Mouse (Mus musculus): ENCODE measurements around the gene Tgfb2. TPM values are rescaled to one million over a fixed set of nuclear protein-coding genes. Genes with fewer than 3 reads are reported as not detected.

Tgfb2 gene
- total RNA-seq, 4 experiments from 2014 or later = 18.5 to 23.3 (median 22.2) TPM

DNA sequence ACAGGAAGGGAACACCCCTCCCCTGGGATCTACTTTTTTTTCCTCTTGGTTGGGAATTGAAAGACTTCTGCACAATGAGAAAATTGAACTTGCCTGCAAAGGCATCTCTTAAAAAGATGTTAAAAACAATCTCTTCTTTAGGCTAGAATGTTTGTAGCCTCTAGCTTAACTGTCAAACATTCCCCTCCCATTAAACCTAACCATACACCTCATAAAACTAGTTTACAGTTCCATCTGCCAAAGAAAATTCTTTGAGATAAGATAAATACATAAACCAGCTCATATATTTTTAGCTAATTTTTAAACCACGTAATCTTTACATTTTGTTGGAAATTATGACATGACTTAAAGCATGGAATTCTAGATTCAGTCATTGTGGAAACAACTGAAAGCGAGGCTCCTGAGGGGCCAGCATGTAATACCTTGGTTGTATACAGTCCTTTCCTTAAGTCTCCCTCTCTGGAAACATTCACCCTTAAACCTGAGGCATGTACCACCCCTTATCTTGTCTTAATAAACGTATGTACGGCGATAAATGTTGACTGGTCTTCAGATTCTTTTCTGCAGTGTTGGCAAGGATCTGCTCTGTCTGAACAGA lies 49.0 kb downstream of the Tgfb2 start:
- no peak for DNase-seq (ENCODE audit: low spot score in 2 of 2)

DNA sequence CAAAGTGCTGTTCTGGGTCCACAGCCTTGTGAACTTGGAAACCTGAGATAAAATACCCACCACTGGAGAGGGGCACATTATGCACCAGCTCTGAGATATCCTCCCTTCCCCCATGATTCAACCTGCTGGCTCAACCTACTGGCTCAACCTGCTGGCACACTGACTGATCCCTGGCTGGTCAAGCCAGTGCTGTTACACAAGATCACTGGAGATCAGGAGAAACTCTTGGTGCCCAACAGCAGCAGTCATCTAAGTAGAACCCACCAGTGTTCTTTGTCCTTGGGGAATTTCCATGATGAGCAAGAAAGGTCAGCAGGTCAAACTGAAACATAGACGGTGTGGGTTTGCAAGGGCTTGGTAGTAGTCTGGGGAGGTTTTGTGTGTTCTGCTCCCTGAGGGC lies 49.6 kb downstream of the Tgfb2 start:
- DNase-seq (ENCODE audit: low spot score in 2 of 2) = peak in 1 of 2 experiments; percentile 46

- DNase-seq (ENCODE audit: low spot score in 2 of 2) = no peak
Observed at GRCm38 (mm10) chr1:186655096-186655495, 50.7 kb downstream of the Tgfb2 start.

DNA sequence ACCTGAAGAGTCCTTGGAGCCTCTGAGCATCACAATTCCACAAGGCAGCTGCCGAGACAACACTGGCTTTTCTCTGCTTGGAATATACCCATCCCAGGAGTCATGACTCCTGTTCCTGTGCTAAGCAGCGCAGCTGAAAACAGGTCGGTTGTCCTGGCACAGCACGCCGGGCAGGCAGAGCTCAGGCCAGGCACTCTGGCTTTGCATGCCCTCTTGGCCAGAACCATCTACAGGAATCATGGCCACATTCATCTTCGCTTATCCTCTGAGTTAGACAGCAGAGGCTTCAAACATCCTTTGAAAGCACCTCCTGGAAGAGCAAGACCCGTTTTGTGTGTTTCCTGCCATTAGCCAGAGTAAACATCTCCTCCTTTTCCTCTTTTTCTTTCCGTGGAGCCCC lies 53.6 kb downstream of the Tgfb2 start:
- no peak for DNase-seq (ENCODE audit: low spot score in 2 of 2)

DNA sequence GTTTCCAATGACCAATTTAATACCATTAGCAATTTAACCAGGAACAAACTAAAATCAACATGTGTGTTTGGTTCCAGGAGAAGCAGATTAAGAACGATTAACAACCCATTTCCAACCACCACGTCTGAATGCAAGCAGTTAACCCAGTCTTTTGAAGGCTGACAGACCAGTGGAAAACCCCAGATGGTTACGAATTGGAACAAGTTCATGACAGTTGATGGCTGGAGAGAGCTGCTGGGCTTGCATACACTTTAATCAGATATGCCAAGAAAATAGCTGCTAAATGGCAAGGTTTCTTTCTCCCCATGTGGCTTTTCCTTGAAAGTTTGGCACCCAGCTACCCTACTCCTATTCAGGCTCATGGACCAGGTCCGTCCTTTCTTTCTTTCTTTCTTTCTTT lies 55.8 kb downstream of the Tgfb2 start:
- no peak for DNase-seq (ENCODE audit: low spot score in 2 of 2)

GRCm38 (mm10) chr1:186637304-186638213 lies 68.2 kb downstream of the Tgfb2 start:
- no peak for DNase-seq (ENCODE audit: low spot score in 2 of 2)

- DNase-seq (ENCODE audit: low spot score in 2 of 2) = peak; percentile 20 to 37
Observed at GRCm38 (mm10) chr1:186635045-186635444, 70.7 kb downstream of the Tgfb2 start.

GRCm38 (mm10) chr1:186631457-186631856 lies 74.3 kb downstream of the Tgfb2 start:
- DNase-seq (ENCODE audit: low spot score in 2 of 2) = no peak

GRCm38 (mm10) chr1:186630971-186631370 lies 74.8 kb downstream of the Tgfb2 start:
- DNase-seq (ENCODE audit: low spot score in 2 of 2) = no peak

DNA sequence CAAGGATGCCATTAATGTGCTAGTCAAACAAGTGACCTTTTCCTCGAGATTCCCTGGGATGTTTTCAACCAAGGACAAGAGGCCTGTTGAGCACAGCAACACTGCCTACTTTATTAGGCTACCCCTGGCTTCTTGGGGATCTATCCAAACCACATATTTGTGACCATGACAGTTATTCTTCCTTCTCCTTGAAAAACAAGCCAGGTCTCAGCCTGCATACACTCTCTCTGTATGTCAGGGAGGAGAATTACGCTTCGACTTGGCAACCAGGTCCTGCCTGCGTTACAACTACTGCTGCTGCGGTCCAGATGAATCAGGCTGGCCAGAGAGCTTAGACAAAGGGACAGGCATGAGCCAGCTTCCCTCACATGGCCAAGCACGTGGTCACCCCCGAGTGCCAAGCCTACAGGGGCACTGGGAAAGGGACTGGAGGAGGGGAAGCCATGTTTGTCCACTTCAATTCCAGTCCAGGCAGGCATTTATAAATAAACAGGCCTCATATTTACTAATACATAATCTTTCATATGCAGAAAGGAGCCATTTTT lies 78.3 kb downstream of the Tgfb2 start:
- no peak for DNase-seq (ENCODE audit: low spot score in 2 of 2)

- DNase-seq (ENCODE audit: low spot score in 2 of 2) = no peak
Observed at GRCm38 (mm10) chr1:186624474-186624873, 81.3 kb downstream of the Tgfb2 start.

GRCm38 (mm10) chr1:186621812-186622211 lies 84.0 kb downstream of the Tgfb2 start:
- DNase-seq (ENCODE audit: low spot score in 2 of 2) = no peak

- no peak for DNase-seq (ENCODE audit: low spot score in 2 of 2)
Observed at GRCm38 (mm10) chr1:186618285-186618684, 87.5 kb downstream of the Tgfb2 start.

DNA sequence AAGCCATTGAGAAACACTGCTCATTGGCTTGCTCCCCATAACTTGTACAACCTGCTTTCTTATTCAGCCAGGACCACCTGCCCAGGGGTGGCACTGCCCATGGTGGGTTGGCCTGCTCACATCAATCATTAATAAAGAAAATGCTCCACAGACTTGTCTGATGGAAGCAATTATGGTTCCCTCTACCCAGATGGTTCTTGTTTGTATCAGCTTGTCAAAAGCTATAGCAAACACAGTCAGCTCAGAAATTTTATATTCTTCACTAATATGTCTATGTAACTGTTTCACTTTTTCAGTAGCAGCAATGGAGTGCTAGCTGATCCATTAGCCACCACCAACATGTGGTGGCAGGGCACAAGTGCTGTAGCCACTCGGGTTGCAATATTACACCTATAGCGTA lies 94.4 kb downstream of the Tgfb2 start:
- DNase-seq (ENCODE audit: low spot score in 2 of 2) = no peak

- no peak for DNase-seq (ENCODE audit: low spot score in 2 of 2)
Observed at GRCm38 (mm10) chr1:186610481-186610880, 95.3 kb downstream of the Tgfb2 start.

DNA sequence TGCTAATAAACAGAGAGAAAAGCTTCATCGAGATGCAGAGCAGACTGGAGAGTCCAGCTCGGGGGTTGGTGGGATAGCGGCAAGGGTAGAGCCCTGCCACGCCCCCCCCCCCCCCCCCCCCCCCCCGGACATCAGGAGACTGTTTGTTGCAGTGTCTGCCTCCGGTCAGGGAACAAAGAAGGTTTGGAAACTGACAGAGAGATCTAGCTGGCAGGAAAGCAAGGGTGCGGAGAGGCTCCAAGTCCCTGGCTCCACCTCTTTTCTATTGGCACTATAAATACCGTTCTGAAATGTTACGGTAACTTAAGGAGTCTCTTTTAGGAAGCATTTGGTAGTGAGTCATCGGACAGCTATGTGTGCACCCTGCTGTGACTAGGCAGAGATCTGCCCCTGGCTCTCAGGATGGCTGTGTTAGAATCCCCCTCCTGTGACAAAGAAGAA lies 96.0 kb downstream of the Tgfb2 start:
- peak; percentile 62 to 71 for DNase-seq (ENCODE audit: low spot score in 2 of 2)

DNA sequence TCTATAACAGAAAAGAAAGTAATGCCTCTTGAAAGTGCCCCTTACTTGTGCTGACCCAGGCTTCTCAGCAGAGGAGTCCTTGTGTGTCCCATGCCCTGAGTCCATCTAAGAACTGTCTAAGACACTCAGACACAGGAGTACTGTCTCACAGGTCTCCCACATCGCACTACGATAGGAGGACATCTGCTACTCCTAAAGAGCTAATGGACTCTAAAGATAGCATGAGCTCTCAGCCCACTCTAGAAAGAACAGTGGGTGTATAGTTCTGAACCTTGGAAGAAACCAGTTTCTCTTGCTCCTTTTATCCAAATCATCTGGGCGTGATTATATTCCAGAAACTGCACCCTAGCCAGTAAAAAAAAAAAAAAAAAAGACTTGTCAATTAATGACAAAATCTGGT lies 97.7 kb downstream of the Tgfb2 start:
- DNase-seq (ENCODE audit: low spot score in 2 of 2) = no peak

GRCm38 (mm10) chr1:186605635-186606034 lies 100.2 kb downstream of the Tgfb2 start:
- DNase-seq (ENCODE audit: low spot score in 2 of 2) = no peak

DNA sequence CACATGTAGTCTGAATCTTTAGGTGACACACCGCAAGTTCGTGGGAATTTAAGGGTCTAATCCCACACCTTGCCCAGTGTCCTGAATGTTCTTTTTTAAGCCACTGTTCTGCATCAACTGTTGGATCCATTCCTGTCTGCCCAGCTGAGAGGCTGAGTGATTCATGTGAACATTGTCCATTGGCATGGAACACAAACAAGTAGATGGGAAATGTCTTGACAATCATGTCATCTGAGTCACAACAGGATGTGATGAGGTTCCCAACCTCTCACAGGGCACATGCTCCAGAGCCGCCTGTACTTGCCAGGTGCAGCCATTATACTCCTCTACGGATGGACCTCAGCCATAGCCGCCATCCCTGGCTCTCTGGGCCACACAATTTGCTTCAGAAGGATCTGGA lies 101.7 kb downstream of the Tgfb2 start:
- no peak for DNase-seq (ENCODE audit: low spot score in 2 of 2)

DNA sequence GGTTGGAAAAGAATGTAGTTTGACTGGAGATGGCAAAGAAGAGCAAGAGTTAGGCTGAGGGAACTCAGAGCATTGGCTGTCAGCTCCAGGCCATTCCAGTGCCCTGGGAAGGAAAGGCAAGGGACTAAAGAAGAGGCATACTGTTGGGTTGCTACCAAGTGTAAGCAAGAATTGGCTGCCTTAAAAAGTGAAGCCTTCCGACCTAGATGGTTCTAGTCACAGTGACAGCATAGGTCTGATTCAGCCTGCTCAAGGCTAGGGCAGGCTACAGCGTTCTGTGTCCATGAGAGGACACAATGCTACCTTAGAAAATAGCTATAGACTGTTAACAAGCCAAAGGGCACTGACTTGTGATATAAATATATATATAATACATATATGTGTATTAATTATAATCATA lies 117.6 kb downstream of the Tgfb2 start:
- no peak for DNase-seq (ENCODE audit: low spot score in 2 of 2)

DNA sequence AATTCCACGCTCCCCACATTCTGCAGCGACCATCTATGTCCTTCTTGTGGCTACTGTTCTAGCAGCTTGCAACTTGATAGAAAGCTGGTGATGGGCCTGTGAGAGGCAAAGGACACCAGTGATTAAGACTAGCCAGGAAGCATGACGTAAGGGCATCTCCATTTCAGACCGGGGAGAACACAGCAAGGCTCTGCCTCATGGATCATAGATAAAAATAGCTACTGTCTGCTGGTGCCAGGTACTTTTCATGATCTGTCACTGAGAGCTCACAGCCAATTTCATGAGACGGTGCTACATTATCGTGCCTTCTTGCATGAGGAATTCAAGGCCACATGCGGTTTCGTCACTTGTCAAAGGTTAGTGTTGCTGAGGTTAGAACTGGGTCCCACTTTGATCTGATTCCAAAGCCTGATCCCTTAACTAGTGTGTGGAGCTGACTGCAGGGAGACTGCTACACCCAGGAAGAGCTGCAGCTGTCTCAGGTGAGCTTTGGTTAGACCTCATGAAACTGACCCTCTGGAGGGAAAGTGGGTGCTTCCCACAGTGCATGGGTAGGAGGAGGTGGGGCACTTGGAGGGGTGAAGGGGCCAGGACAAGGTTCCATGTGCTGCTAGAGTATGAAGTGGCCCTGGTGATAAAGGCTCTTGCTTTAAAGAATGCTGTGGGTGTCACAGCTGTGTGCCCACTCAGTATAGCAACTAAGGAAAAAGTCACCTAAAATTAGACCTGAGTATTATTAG lies 118.6 kb downstream of the Tgfb2 start:
- DNase-seq (ENCODE audit: low spot score in 2 of 2) = peak; percentile 55 to 68

Data from gastrocnemius, adult 8-10 months (tissue).